In genomic region chr1:191946835-191947234, GRCm38 (mm10) we compare ENCODE assay signal across 21 mouse cellular contexts. TPM values are rescaled to one million over a fixed set of nuclear protein-coding genes. Genes with fewer than 3 reads are reported as not detected.
DNase-seq lines count a peak whose midpoint lies in the region; ATAC-seq and TF ChIP-seq lines count a peak whose summit lies in the region.
"Had no signal": no experiment of that assay in that cellular context is flagged by ENCODE, and none has a peak within 500 bp of the region (broad histone marks: within the 10 kb centered on the region; RNA-seq: fewer than 3 reads in every experiment).

No protein-coding gene starts in this region.

- DNase-seq in heart, adult 11 months = peak; percentile 89
- no peak for DNase-seq in heart, adult 18-20 months
- DNase-seq in liver, embryonic 11.5 days (ENCODE audit: low spot score) = no peak
- peak; percentile 65 for DNase-seq in stomach, postnatal 0 days (ENCODE audit: low spot score)
- no peak for DNase-seq in layer of hippocampus, postnatal 25 days (ENCODE audit: extremely low spot score in 1 of 2, low spot score in 1 of 2)
- DNase-seq in urinary bladder, postnatal 25 days (ENCODE audit: low spot score) = no peak
- DNase-seq: adrenal gland, adult 2 months; cerebellum, adult 9-10 months; lung, adult 2 months; right cerebral cortex, postnatal 25 days; thymus, postnatal 25 days had no signal

- H3K9me3 ChIP-seq in liver, embryonic 11.5 days (ENCODE audit: control insufficient read depth, low read length) = no peaks in the 10 kb centered on the region
- no peaks in the 10 kb centered on the region for H3K9me3 ChIP-seq in liver, embryonic 12.5 days (replicated peaks)
- H3K9me3 ChIP-seq in intestine, embryonic 15.5 days = no peaks in the 10 kb centered on the region
- H3K9me3 ChIP-seq in stomach, postnatal 0 days (ENCODE audit: control insufficient read depth, low read length) = no peaks in the 10 kb centered on the region
- H3K9me3 ChIP-seq: heart, embryonic 13.5 days; midbrain, embryonic 10.5 days had no signal

- TF ChIP-seq CTCF in stomach, postnatal 0 days (IDR thresholded peaks at IDR 0.05; ENCODE audit: low read depth) = no peak

- H3K4me2 ChIP-seq in liver, embryonic 11.5 days = no peak overlapping the region
- H3K4me2 ChIP-seq in liver, embryonic 12.5 days = no peak overlapping the region
- H3K4me2 ChIP-seq in intestine, embryonic 15.5 days (replicated peaks) = no peak overlapping the region
- H3K4me2 ChIP-seq in stomach, postnatal 0 days (replicated peaks; ENCODE audit: low read depth) = no peak overlapping the region
- H3K4me2 ChIP-seq: heart, embryonic 13.5 days had no signal

- no peak overlapping the region for H3K4me3 ChIP-seq in liver, embryonic 11.5 days (ENCODE audit: low read depth, low read length)
- no peak overlapping the region for H3K4me3 ChIP-seq in liver, embryonic 12.5 days
- no peak overlapping the region for H3K4me3 ChIP-seq in intestine, embryonic 15.5 days (replicated peaks)
- no peak overlapping the region for H3K4me3 ChIP-seq in stomach, postnatal 0 days (ENCODE audit: low read depth, low read length)
- H3K4me3 ChIP-seq: heart, embryonic 13.5 days; midbrain, embryonic 10.5 days had no signal

- no peak for ATAC-seq in liver, embryonic 11.5 days (replicated peaks; ENCODE audit: low FRiP score)
- ATAC-seq in liver, embryonic 12.5 days = no peak
- peak; percentile 70; the same call in 1 of the 2 replicates for ATAC-seq in intestine, embryonic 15.5 days
- ATAC-seq in stomach, postnatal 0 days (ENCODE audit: low FRiP score, low TSS enrichment) = peak; percentile 81
- ATAC-seq: CD4-positive, CD25-positive, alpha-beta regulatory T cell, adult 4 months; forebrain, embryonic 14.5 days; inflammation-experienced regulatory T-cells, adult 6 months had no signal

- no peaks in the 10 kb centered on the region for H3K27me3 ChIP-seq in liver, embryonic 11.5 days (replicated peaks; ENCODE audit: control insufficient read depth, insufficient read depth, low read length)
- H3K27me3 ChIP-seq in liver, embryonic 12.5 days (replicated peaks) = peaks cover 5% of the 10 kb centered on the region; the same call in 1 of the 2 replicates
- no peaks in the 10 kb centered on the region for H3K27me3 ChIP-seq in intestine, embryonic 15.5 days (replicated peaks)
- no peaks in the 10 kb centered on the region for H3K27me3 ChIP-seq in stomach, postnatal 0 days (ENCODE audit: control insufficient read depth, insufficient read depth, low read length)

- no peaks in the 10 kb centered on the region for H3K36me3 ChIP-seq in liver, embryonic 11.5 days (ENCODE audit: control insufficient read depth, insufficient read depth, low read length)
- no peaks in the 10 kb centered on the region for H3K36me3 ChIP-seq in liver, embryonic 12.5 days
- no peaks in the 10 kb centered on the region for H3K36me3 ChIP-seq in intestine, embryonic 15.5 days
- no peaks in the 10 kb centered on the region for H3K36me3 ChIP-seq in stomach, postnatal 0 days (ENCODE audit: control insufficient read depth, insufficient read depth, low read length)
- H3K36me3 ChIP-seq: heart, embryonic 13.5 days; midbrain, embryonic 10.5 days had no signal

- WGBS in liver, embryonic 11.5 days = 51% methylated on average over 2 of the region's 2 CpGs
- 65% methylated on average over 2 of the region's 2 CpGs for WGBS in liver, embryonic 12.5 days (ENCODE audit: insufficient replicate concordance)
- WGBS in intestine, embryonic 15.5 days = 53% methylated on average over 2 of the region's 2 CpGs
- WGBS in stomach, postnatal 0 days = 30% methylated on average over 2 of the region's 2 CpGs

- TF ChIP-seq EP300 in stomach, postnatal 0 days (optimal IDR thresholded peaks at IDR 0.05) = no peak

- H3K9ac ChIP-seq in liver, embryonic 11.5 days (ENCODE audit: low read depth, low read length) = 0 out of 2 replicates have a peak overlapping the region, but pooled peaks have one; percentile 7
- no peak overlapping the region for H3K9ac ChIP-seq in liver, embryonic 12.5 days
- no peak overlapping the region for H3K9ac ChIP-seq in intestine, embryonic 15.5 days
- no peak overlapping the region for H3K9ac ChIP-seq in stomach, postnatal 0 days (ENCODE audit: low read length)
- H3K9ac ChIP-seq: heart, embryonic 13.5 days had no signal

- no peak overlapping the region for H3K27ac ChIP-seq in liver, embryonic 11.5 days (ENCODE audit: low read depth, low read length)
- H3K27ac ChIP-seq in liver, embryonic 12.5 days = no peak overlapping the region
- H3K27ac ChIP-seq in intestine, embryonic 15.5 days = no peak overlapping the region
- H3K27ac ChIP-seq in stomach, postnatal 0 days (replicated peaks) = no peak overlapping the region
- H3K27ac ChIP-seq: heart, embryonic 13.5 days; kidney, postnatal 0 days; macrophage; midbrain, embryonic 10.5 days had no signal

- H3K4me1 ChIP-seq in liver, embryonic 11.5 days (replicated peaks; ENCODE audit: control insufficient read depth, insufficient read depth, low read length) = 0 out of 2 replicates have a peak, but pooled peaks cover 5% of the 10 kb centered on the region
- peaks cover 14% of the 10 kb centered on the region for H3K4me1 ChIP-seq in liver, embryonic 12.5 days
- H3K4me1 ChIP-seq in intestine, embryonic 15.5 days (replicated peaks) = peaks cover 6% of the 10 kb centered on the region
- H3K4me1 ChIP-seq in stomach, postnatal 0 days (replicated peaks; ENCODE audit: control insufficient read depth, insufficient read depth) = 0 out of 2 replicates have a peak, but pooled peaks cover 2% of the 10 kb centered on the region

RNA-seq across cellular contexts. Expression of gene Rd3, which starts 30.3 kb away (rescaled TPM):
- total RNA-seq in heart, adult 18-20 months (2021) = under 1 TPM; 0.15 to 0.26 TPM
- 0.21 TPM in 1 of 2 replicates, not detected in the other for polyA plus RNA-seq in liver, embryonic 11.5 days (2014; fragmentation: Nextera tagmentation; extraction: Ambion mirVana)
- polyA plus RNA-seq in liver, embryonic 12.5 days (2016; fragmentation: Nextera tagmentation; extraction: Ambion mirVana) = 0.13 and 0.19 TPM in 2 replicates
- polyA plus RNA-seq in intestine, embryonic 15.5 days (2015; fragmentation: Nextera tagmentation; extraction: Ambion mirVana) = 0.18 and 0.20 TPM in 2 replicates
- 0.12 and 0.18 TPM in 2 replicates for polyA plus RNA-seq in stomach, postnatal 0 days (2015; fragmentation: Nextera tagmentation; extraction: Ambion mirVana)
- under 1 TPM; 0.28 to 0.34 TPM for total RNA-seq in layer of hippocampus, postnatal 25 days (2021)
- total RNA-seq: common myeloid progenitor, adult 5-6 weeks had no signal

RNA-seq across cellular contexts. Expression of gene Slc30a1, which starts 40.3 kb away (rescaled TPM):
- 10 to 100 TPM; 16.4 to 19.5 TPM for total RNA-seq in heart, adult 18-20 months (2021)
- polyA plus RNA-seq in liver, embryonic 11.5 days (2014; fragmentation: Nextera tagmentation; extraction: Ambion mirVana) = 2.6 and 3.1 TPM in 2 replicates
- 6.0 and 7.2 TPM in 2 replicates for polyA plus RNA-seq in liver, embryonic 12.5 days (2016; fragmentation: Nextera tagmentation; extraction: Ambion mirVana)
- 4.5 and 5.5 TPM in 2 replicates for polyA plus RNA-seq in intestine, embryonic 15.5 days (2015; fragmentation: Nextera tagmentation; extraction: Ambion mirVana)
- polyA plus RNA-seq in stomach, postnatal 0 days (2015; fragmentation: Nextera tagmentation; extraction: Ambion mirVana) = 5.4 and 5.5 TPM in 2 replicates
- 10 to 100 TPM; 34.5 to 35.5 TPM for total RNA-seq in layer of hippocampus, postnatal 25 days (2021)

Comparison
In these comparisons a context has a peak if more than half of its experiments do, and no peak if none do; other contexts are left out.
1. DNase-seq: peak in heart, adult 11 months (single experiment) and stomach, postnatal 0 days (single experiment); none in heart, adult 18-20 months (0 of 2), liver, embryonic 11.5 days (single experiment), layer of hippocampus, postnatal 25 days (0 of 2) and urinary bladder, postnatal 25 days (single experiment).
2. ATAC-seq: peak in intestine, embryonic 15.5 days (single experiment) and stomach, postnatal 0 days (single experiment); none in liver, embryonic 11.5 days (single experiment) and liver, embryonic 12.5 days (single experiment).